Mouse (Mus musculus): ENCODE measurements around the gene Ddx27. TPM values are rescaled to one million over a fixed set of nuclear protein-coding genes. Genes with fewer than 3 reads are reported as not detected.

The Ddx27 gene
- polyA plus RNA-seq, 1 experiment from 2014 or later, result 78.8 TPM

DNA sequence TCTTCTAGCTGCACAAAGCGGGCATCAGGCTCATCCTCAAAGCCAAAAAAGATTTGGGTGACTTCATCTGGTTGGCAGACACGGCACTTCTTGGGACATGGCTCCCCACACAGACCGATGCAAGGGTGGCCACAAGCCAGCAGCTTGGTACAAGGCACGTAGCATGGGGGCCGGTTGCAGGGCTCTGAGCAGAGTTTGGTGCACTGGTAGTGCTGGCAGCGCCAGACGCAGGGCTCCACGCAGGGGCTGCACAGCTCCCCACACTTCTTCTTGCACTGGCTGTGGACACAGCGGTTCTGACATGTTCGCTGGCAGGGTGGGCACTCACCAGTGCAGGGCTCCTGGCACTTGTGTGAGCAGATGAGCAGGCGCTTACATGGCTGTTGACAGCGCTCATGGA, 22.7 kb downstream of the Ddx27 start:
- H3K27ac ChIP-seq, result 0 out of 2 replicates have a peak overlapping the region, but pooled peaks have one; percentile 4
- H3K4me2 ChIP-seq, result no peak overlapping the region
- H3K27me3 ChIP-seq (replicated peaks), result no peaks in the 10 kb centered on the region
- ATAC-seq, result no peak
- H3K4me1 ChIP-seq, result peaks cover 51% of the 10 kb centered on the region
- H3K4me3 ChIP-seq, result no peak overlapping the region
- H3K36me3 ChIP-seq, result peaks cover 100% of the 10 kb centered on the region
- H3K9ac ChIP-seq, result no peak overlapping the region
- no peaks in the 10 kb centered on the region for H3K9me3 ChIP-seq (replicated peaks)
- WGBS (ENCODE audit: insufficient replicate concordance), result 89% methylated on average over 12 of the region's 12 CpGs

DNA sequence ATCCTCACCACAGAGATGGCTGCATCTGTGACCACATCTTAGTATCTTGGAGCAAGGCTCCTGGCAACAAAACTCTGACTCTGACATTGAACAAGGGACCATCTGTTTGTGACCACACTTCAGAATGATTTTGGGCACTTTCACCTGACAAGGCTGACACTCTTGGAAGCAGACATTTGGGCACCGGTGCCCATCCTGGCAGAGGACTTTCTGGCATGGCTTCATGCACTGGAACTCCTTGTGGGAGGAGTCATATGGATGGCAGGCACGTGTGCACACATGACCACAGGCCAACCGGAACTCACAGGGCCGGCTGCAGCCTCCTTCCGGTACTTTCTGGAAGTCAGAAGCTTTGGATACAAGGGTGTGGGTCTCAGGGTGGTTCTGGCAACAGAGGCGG, 23.3 kb downstream of the Ddx27 start:
- Histone ChIP-seq H3K4me3 (no peak overlapping the region), H3K36me3 (peaks cover 100% of the 10 kb centered on the region), H3K9me3 (replicated peaks) (no peaks in the 10 kb centered on the region), H3K27me3 (replicated peaks) (no peaks in the 10 kb centered on the region), H3K4me2 (no peak overlapping the region), H3K4me1 (peaks cover 57% of the 10 kb centered on the region), H3K9ac (no peak overlapping the region), H3K27ac (peak overlapping the region; percentile 85; the same call in 1 of the 2 replicates)
- WGBS (ENCODE audit: insufficient replicate concordance), result 84% methylated on average over 6 of the region's 6 CpGs
- no peak for ATAC-seq

DNA sequence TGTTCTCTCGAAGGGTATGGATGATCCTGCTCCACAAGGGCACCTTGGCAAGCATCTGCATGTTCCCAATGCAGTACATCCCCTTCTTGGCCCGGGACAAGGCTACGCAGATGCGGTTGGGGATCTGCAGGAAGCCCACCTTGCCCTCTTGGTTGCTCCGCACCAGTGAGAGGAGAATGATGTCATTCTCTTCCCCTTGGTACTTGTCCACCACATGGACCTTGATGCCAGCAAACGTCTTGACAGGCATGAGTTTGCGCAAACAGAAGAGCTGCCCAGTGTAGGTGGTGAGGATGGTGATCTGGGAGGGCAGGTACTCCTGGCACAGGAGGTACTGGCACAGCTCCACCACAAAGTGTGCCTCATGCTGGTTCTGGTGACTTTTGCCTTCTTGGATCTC, 23.7 kb downstream of the Ddx27 start:
- no peaks in the 10 kb centered on the region for H3K27me3 ChIP-seq (replicated peaks)
- H3K4me2 ChIP-seq, result no peak overlapping the region
- 85% methylated on average over 7 of the region's 7 CpGs for WGBS (ENCODE audit: insufficient replicate concordance)
- H3K9me3 ChIP-seq (replicated peaks), result no peaks in the 10 kb centered on the region
- peak overlapping the region; percentile 47 for H3K9ac ChIP-seq
- peaks cover 98% of the 10 kb centered on the region for H3K36me3 ChIP-seq
- H3K27ac ChIP-seq, result peak overlapping the region; percentile 85
- no peak overlapping the region for H3K4me3 ChIP-seq
- no peak for ATAC-seq
- H3K4me1 ChIP-seq, result peaks cover 59% of the 10 kb centered on the region

DNA sequence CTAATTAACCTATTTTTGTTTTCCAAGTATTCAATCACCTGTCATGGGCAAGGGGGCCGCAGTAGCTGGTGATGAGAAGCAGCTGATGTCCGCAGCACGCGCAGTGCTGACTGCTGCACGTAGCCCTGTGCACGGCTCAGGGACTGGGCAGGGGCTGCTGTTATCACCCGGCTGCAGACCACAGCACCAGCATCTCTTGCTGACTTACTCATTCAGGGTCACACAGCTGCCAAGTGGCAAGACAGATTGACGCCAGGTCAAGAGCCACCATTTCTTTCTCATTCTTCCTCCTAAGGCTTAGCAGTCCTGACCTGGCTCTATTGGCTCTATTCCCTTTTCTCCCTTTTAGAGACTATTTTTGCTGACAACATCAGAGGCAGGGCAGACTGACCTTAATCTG, 24.4 kb downstream of the Ddx27 start:
- Histone ChIP-seq H3K9me3 (replicated peaks) (no peaks in the 10 kb centered on the region), H3K27me3 (replicated peaks) (no peaks in the 10 kb centered on the region), H3K9ac (peak overlapping the region; percentile 47), H3K4me2 (peak overlapping the region; percentile 50), H3K4me3 (0 out of 2 replicates have a peak overlapping the region, but pooled peaks have one; percentile 2), H3K4me1 (peaks cover 65% of the 10 kb centered on the region), H3K36me3 (peaks cover 98% of the 10 kb centered on the region), H3K27ac (peak overlapping the region; percentile 85)
- ATAC-seq, result peak; percentile 66
- WGBS (ENCODE audit: insufficient replicate concordance), result 39% methylated on average over 8 of the region's 8 CpGs

DNA sequence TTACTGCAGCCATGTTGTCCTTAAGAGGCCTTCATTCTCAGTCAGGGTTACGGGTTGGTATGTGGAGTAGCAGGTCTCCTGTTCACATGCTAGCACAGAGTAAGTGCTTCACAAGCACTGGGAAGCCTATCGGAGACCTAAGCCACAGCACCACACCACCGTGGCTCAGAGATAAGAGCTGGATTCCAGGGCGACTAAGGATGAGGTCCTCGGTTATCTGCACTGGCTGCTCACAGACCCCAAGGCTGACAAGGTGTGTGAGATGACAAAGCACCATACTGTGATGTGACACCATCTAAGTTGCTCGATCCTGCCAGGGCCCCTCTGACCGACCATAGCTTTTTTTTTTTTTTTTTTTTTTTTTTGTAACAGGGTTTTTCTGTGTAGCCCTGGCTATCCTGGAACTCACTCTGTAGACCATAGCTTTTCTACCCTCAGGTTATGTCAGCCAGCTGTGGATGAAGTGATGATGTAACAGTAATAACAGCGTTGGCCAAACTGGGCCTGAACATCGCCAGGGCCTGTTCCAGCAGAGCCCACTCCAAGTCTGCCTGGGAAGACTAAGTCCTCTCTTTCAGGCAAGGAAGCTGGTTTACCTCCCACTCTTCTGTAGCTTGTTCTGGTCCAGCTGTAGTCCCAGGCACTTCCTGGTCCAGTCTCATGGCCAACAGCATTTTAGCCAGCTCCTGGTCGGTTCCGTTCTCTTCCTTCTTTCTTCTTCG, 28.6 kb downstream of the Ddx27 start:
- WGBS (ENCODE audit: insufficient replicate concordance), result 36% methylated on average over 12 of the region's 12 CpGs
- Histone ChIP-seq H3K4me3 (peak overlapping the region; percentile 29), H3K27ac (peak overlapping the region; percentile 100)

DNA sequence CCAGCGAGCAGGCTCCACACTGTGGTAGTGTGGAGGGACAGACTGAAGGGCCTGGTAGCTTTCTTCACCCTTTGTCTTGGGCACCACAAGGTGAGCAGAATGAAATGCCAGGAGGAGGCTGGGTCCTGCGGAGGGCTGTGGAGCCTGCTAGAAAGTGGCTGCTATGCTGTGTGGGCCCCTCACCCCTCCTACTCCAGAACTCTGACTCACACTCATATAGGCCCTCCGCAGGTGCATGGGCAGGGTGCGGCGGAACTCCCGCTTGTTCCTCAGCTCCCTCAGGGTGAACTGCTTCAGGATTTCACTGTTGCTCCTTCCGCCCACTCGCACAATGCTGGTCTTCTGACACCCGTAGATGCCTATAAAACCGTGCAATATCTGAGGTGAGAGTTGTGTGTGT, 33.2 kb downstream of the Ddx27 start:
- H3K27me3 ChIP-seq (replicated peaks), result no peaks in the 10 kb centered on the region
- H3K36me3 ChIP-seq, result peaks cover 92% of the 10 kb centered on the region
- H3K9me3 ChIP-seq (replicated peaks), result no peaks in the 10 kb centered on the region
- no peak overlapping the region for H3K4me2 ChIP-seq
- peaks cover 23% of the 10 kb centered on the region for H3K4me1 ChIP-seq
- WGBS (ENCODE audit: insufficient replicate concordance), result 92% methylated on average over 10 of the region's 10 CpGs
- no peak overlapping the region for H3K27ac ChIP-seq
- H3K4me3 ChIP-seq, result no peak overlapping the region
- no peak for ATAC-seq
- H3K9ac ChIP-seq, result no peak overlapping the region

More for the DNA sequence above, 28.6 kb downstream of the Ddx27 start:
- Histone ChIP-seq H3K4me2 (peak overlapping the region; percentile 63), H3K27me3 (replicated peaks) (no peaks in the 10 kb centered on the region), H3K36me3 (peaks cover 95% of the 10 kb centered on the region), H3K9me3 (replicated peaks) (no peaks in the 10 kb centered on the region), H3K9ac (peak overlapping the region; percentile 62), H3K4me1 (peaks cover 63% of the 10 kb centered on the region)
- ATAC-seq, result peak; percentile 99

DNA sequence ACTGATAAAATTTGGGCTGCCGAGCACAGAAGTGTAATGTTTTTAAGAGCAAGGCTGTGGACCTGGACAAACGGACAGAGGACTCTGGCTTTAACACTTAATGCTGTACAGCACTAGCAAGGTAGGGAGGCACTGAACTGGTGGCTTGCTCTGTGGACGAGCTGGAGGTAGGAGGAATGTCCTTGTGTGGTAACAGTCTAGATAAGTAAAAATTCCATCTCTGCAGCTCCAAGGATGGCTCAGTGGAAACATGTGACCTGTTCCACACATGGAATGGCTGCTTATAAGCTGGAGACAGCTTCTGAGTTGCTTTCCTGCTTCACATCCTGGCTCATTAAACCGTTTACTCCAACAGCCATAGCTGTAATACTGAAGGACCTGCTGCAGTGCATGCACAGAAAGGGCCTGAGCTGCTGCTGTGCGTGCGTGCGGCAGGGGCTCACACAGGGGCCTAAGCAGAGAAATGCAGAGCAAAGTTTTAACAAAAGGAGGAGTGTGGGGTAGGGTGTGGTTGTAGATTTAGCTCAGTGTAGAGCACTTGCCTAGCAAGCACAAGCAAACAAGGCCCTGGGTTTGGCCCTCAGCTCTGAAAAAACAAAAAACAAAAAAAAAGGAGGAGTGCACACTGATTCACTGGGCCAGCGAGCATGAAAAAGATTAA, 33.8 kb downstream of the Ddx27 start:
- ATAC-seq, result no peak
- no peak overlapping the region for H3K4me2 ChIP-seq
- peaks cover 26% of the 10 kb centered on the region for H3K4me1 ChIP-seq
- H3K4me3 ChIP-seq, result no peak overlapping the region
- no peak overlapping the region for H3K9ac ChIP-seq
- no peak overlapping the region for H3K27ac ChIP-seq
- no peaks in the 10 kb centered on the region for H3K9me3 ChIP-seq (replicated peaks)
- 83% methylated on average over 8 of the region's 8 CpGs for WGBS (ENCODE audit: insufficient replicate concordance)
- peaks cover 94% of the 10 kb centered on the region for H3K36me3 ChIP-seq
- H3K27me3 ChIP-seq (replicated peaks), result no peaks in the 10 kb centered on the region

DNA sequence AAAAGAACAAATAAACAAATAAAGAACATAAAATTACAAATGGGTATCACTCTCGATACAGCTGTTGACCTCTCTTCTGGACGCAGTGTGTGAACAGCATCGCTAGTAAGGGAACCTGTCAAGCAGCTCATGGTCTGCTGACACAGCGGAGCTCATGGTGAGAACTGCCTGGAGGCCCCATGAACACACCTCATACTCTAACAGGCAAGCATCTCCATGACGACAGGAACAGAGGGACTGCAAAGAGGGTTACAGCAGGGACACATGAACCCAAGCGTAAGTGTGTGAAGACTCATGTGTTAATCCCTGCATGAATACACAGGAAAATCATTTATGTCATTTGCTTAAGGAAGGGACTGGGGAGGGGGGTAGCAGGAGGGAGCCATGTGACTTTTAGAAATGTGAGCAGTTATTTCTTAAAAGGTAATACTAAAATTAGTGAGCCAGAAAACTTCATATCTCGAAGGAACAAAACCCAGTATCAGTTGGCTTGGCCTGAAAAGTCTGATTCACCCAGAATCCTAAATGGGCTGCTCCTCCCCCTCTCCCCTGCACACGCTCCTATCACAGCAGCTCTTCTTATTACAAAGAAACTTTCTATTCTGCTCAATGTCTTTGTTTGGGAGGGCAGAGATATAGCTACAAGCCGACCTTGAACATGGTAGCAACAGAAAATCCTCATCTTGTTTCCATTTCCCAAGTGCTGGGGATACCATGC, 38.3 kb downstream of the Ddx27 start:
- Histone ChIP-seq H3K4me2 (peak overlapping the region; percentile 33), H3K27ac (peak overlapping the region; percentile 66), H3K4me1 (peaks cover 39% of the 10 kb centered on the region), H3K9ac (0 out of 2 replicates have a peak overlapping the region, but pooled peaks have one; percentile 24), H3K4me3 (0 out of 2 replicates have a peak overlapping the region, but pooled peaks have one; percentile 8), H3K36me3 (peaks cover 95% of the 10 kb centered on the region), H3K27me3 (replicated peaks) (no peaks in the 10 kb centered on the region), H3K9me3 (replicated peaks) (no peaks in the 10 kb centered on the region)
- no peak for ATAC-seq
- WGBS (ENCODE audit: insufficient replicate concordance), result 75% methylated on average over 9 of the region's 9 CpGs

DNA sequence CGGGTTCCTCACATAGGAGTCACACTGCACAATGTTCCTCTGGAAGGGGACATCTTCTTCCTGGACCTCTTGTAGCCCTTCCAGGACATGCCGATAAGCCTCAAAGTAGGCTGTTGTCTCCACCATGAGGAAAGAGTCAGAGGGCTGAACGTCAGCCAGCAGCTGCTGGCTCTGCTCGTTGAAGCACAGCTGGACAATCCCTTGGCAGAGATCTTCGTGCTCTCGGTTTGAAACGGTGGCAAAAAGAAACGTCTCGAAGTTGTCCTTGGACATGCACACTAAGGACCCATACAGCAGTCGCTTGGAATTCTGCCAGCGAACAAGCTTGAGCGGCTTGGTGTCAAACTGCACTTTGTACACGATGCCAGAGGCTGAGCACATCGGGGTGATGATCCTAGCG, 40.4 kb downstream of the Ddx27 start:
- ATAC-seq, result no peak
- H3K27me3 ChIP-seq (replicated peaks), result no peaks in the 10 kb centered on the region
- no peak overlapping the region for H3K9ac ChIP-seq
- H3K9me3 ChIP-seq (replicated peaks), result no peaks in the 10 kb centered on the region
- H3K27ac ChIP-seq, result no peak overlapping the region
- H3K36me3 ChIP-seq, result peaks cover 92% of the 10 kb centered on the region
- no peak overlapping the region for H3K4me3 ChIP-seq
- peaks cover 57% of the 10 kb centered on the region for H3K4me1 ChIP-seq
- 85% methylated on average over 15 of the region's 15 CpGs for WGBS (ENCODE audit: insufficient replicate concordance)
- H3K4me2 ChIP-seq, result no peak overlapping the region; the same call in 1 of the 2 replicates

DNA sequence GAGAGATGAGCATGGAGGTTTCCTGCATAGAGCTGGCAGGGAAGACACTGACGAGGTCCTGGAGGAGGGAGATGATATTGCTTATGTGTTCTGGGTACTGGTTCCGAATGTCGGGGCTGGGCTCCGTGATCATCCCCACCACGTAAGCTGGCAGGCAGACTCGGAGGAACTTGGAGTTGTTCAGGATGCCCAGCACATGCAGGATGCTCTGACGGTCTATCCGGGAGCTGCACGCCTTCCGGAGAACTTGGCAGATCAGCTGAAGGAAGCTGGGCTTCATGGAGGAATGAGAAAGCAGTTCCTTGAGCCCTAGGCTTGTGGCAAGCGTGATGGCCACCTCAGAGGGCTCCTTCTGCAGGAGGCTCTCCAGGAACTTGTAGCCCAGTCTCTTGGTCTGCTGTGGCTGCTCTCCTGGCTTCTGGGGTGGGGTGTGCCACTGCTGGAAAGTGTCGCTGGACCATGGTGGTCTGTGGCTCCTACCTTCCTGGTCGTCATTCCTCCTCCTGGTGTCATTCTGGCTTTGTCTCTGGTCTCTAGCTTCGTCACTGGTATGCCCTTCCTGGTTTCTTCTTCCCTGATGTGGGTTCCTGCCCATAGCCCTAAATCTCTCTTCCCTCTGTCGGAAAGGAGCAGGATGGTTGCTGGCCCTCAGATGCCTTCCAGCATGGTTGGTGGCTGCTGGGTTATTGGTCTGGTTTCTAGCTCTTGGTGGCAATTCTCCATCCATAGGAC, 41.4 kb downstream of the Ddx27 start:
- H3K36me3 ChIP-seq, result peaks cover 82% of the 10 kb centered on the region
- no peak overlapping the region; the same call in 1 of the 2 replicates for H3K27ac ChIP-seq
- no peak overlapping the region for H3K4me2 ChIP-seq
- WGBS (ENCODE audit: insufficient replicate concordance), result 92% methylated on average over 15 of the region's 15 CpGs
- H3K9me3 ChIP-seq (replicated peaks), result no peaks in the 10 kb centered on the region
- no peak for ATAC-seq
- no peak overlapping the region for H3K4me3 ChIP-seq
- no peak overlapping the region for H3K9ac ChIP-seq
- no peaks in the 10 kb centered on the region for H3K27me3 ChIP-seq (replicated peaks)
- H3K4me1 ChIP-seq, result peaks cover 65% of the 10 kb centered on the region

DNA sequence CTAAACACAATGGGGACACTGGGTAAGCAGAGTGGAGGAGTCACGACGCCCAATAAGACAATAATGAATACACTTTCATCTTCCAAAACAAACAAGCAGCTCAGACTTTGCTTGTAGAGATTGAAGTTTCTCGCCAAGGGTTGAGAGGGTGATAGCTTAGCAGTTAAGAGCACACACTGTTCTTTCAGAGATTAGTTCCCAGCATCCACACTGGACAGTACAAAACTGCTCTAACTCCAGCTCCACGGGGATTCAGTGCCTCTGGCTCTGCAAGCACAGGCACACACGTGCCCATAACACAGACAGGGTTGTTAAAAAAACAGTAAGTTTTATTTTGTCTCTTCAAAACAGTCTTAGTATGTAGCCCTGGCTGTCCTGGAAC, 41.9 kb downstream of the Ddx27 start:
- H3K4me3 ChIP-seq, result no peak overlapping the region
- no peak for ATAC-seq
- H3K9ac ChIP-seq, result no peak overlapping the region
- no peaks in the 10 kb centered on the region for H3K9me3 ChIP-seq (replicated peaks)
- peaks cover 76% of the 10 kb centered on the region for H3K36me3 ChIP-seq
- H3K4me2 ChIP-seq, result no peak overlapping the region
- 85% methylated on average over 5 of the region's 5 CpGs for WGBS (ENCODE audit: insufficient replicate concordance)
- peaks cover 70% of the 10 kb centered on the region for H3K4me1 ChIP-seq
- H3K27ac ChIP-seq, result no peak overlapping the region
- no peaks in the 10 kb centered on the region for H3K27me3 ChIP-seq (replicated peaks)
